Mouse (Mus musculus): ENCODE measurements at regions not wholly inside any gene's neighbourhood (a gene's known extent, or its start where the extent isn't known, plus 50 kb on each side); places are given as distances from the start of the nearest gene placed in this dataset.

DNA sequence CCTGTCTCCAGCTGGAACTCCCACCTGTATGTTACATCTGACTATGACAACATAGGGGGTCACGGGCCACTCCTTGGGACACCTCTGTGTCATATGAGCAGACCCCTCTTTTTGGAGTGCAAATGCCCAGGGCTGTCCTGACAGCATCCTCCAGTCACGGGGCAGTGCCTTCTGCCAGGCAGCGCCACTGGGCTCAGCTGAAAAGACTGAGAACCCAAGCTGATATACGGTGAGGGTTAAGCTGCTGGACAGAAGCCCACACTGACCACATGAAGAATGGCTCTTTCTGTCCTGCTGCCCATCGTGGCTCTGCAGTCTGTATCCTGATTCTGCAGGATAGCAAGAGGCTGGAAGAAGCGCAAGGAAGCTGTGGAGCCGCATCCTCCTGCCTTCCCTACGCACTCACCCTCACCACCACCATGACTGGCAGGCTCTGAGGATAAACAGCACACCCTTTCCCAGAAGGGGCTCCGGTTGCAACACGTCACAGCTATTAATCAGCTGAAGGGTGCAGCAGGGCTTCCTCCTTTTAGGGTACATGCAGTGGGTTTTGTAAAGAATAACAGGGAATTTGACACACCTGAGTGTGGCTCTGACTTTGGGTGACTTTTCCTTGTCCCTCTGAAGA is 93.9 kb upstream of the Arntl start:
- in situ Hi-C loops (cut with MboI, MseI) = no loop called here

DNA sequence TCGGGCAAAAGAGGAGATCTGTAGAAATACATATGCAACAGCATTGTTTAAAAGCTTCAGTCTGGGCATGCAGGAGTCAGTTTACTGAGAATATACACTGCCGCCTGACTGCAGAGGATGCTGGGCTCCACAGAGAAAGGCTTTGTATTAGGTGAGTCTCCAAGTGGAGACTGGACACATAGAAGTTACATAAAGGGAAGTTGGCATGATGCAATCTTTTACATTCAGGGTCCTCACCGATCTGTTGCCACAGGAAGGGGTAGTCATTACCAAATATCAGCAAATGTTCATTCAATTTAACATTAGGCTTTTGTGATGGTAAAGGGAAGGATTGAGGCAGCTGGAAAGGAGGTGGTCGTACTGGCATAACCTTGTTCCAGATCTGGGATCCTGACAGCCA is 89.7 kb upstream of the Arntl start:
- in situ Hi-C loops (cut with MboI, MseI) = loop anchor here (5.0 kb wide), 1 partner anchor 95 kb away; no protein-coding TSS in a partner anchor

DNA sequence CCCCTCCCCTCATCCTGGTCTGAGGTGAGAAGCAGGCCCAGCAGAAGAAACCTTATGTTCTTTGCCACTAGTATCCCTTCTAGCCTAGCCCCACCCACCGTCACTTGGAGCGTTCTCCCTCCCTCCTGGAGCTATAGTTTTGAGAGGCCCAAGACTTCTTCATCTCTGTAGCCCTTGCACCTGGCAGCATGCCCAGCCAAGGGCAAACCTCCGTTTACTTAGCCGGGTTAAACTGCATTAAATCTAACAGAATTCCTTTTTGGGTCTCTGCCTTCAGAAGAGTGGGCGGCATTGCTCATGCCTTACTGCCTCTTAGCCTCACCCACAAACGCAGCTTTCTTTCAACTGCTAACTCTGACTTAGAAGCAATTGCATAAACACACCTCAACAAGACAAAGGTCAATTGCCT is 85.3 kb upstream of the Arntl start:
- in situ Hi-C loops (cut with MboI, MseI) = no loop called here

DNA sequence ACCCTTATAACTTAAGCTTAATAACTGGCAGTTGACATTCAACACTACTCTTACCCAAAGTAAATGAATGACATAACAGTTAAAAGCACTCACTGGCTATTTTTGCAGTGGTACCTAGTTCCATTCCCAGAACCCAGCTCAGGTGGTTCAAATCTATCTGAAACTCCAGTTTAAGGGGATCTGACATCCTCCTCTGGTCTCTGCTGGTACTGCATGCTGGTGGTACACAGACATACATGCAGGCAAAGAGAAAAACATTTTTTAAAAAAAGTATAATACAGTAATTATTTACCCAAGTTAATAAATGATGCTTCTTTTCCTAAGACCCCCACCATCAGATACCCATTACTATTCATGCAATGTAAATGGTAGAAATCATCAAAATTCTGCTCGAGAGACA is 81.3 kb upstream of the Arntl start:
- in situ Hi-C loops (cut with MboI, MseI) = loop anchor here (5.0 kb wide), 1 partner anchor 204 kb away; no protein-coding TSS in a partner anchor

DNA sequence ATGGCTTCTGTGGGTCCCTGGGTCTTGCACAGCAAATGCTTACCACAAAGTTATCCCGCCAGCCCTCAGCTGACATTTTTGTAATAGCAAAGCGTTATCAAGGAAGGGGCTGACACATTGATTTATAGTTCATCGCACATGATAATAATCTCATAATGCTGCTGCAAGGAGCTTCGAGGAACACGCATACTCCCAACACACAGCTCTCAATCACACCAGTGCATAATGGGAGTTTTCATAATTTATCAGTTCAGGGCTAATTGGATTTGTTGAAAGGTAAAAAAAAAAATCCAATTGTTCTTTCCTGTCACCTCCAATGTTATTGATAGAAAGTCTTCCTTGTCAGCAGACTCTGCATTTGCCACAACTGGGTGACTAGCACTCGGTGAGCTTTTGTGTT is 76.7 kb upstream of the Arntl start:
- in situ Hi-C loops (cut with MboI, MseI) = no loop called here

DNA sequence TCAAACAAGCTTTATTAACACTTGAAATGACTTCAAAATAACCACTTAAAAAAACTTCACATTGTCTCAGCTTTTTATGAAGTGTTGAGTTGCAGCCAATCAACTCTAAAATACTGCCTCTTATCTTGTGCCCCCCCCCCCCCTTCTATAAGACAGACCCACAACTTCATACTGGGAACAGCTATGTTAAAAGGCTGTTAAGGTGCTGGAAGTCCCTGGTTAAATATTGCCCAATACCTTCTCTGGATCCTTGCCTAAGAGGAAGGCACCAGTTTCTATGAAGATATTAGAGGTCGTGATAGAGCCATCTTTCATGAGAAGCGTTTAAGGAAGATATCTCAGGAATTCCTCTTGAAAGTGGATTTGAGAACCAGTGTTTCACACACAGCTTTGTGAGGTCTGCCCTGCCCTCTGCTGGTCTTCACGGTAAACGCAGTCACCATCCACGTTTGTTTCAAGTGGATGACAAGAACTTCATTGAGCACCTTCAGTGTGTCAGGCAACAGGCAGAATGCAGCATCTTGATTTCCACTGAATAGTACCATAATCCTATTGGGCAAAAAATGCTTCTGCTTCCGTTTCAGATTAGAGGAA is 75.2 kb upstream of the Arntl start:
- in situ Hi-C loops (cut with MboI, MseI) = no loop called here

DNA sequence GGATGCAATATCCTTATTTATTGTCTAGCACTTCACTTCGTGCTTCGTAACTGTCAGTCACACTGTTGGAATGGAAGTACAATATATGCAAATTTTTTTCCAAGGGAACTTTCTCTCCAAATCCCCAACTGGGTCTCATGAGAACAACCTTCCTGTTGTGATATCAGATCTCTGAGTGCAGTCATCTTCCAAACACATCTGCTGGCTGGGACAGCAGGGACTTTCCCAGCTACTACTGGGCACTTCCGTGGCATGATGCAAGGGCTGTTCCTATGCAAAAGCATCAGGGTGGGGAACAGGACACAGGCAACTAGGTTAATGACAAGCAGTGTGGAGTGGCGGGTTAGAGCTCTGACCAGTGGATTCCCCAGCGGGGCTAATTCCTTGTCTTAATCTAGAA is 73.4 kb upstream of the Arntl start:
- in situ Hi-C loops (cut with MboI, MseI) = no loop called here

DNA sequence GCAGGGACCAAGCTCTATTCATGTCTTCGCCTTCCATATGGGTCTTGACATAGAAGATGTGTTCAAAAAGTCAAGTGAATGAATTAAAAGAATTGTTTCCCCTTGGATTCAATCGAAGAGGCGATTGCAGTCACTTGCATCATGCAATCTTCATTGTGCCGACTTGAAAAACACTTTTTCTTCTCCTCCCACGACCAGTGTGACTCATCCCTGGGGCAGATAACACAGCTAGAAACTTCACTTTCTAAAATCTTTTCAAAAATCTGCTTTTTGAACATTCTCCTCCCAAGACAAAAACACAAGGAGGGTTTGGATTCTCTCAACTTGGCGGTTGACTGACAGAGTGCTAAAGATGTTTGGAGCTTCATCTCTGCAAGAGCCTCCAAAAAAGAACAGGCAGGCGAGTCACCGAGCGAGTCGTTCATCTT is 67.2 kb upstream of the Arntl start:
- in situ Hi-C loops (cut with MboI, MseI) = loop anchor here (5.0 kb wide), 1 partner anchor 112 kb away; no protein-coding TSS in a partner anchor

DNA sequence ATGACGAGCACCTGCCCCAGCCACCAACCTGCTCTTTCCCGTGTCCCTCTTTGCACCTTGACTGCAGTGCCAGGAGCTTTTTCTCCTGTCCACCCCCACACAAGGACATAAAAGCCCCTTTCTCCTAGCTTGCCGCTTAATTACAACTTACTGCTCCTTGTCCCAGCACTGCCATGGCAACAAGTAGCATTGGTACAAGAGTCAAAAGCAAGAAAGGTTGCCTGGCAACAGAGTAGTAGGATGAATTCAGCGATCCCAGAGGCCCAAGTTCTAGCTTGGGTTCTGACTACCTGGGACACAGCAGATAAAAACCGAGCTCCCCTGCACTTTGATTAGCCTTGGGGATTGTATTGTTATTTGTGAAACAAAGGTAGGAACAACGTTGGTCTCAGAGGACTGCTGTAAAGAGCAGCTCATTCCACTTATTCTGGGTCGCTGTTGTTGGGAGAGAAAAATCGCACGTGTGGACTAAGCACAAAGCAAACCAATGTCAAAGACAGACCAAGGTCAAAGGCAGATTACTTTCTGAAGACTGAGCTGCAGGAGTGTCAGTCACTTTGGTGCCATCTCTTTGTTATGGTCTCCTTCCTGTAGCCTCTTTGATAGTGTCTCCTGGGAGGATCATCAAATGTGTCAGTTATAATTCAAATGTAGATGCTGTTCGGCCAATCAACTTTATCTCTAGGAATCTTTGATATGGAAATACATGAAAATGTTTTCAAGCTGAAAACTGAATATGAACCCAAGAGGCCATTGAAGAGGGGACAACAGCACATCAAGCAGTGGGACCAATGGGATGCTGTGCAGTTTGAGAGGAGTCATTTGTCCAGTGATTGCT is 65.2 kb upstream of the Arntl start:
- in situ Hi-C loops (cut with MboI, MseI) = loop anchor here (5.0 kb wide), 1 partner anchor 110 kb away; no protein-coding TSS in a partner anchor

DNA sequence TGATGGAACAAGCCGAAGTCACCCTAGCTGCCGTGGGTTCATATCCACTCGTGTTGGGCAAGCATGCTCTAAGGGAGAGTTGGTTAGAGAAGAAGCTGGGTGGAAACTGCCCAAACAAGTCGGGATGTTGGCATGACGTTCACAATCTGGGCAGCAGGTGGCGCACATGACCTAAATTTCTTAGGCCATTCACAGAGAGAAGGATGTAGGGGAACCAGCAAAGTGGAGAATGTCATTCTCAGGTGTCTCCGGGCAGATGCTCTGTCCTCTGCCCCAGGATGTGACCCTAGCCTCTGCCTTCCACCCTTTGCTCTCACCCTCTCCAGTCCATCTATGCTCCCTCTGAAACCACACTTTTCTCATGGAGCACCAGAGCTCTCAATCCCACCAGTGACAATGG is 63.7 kb upstream of the Arntl start:
- in situ Hi-C loops (cut with MboI, MseI) = loop anchor here (5.0 kb wide), 1 partner anchor 109 kb away; no protein-coding TSS in a partner anchor

DNA sequence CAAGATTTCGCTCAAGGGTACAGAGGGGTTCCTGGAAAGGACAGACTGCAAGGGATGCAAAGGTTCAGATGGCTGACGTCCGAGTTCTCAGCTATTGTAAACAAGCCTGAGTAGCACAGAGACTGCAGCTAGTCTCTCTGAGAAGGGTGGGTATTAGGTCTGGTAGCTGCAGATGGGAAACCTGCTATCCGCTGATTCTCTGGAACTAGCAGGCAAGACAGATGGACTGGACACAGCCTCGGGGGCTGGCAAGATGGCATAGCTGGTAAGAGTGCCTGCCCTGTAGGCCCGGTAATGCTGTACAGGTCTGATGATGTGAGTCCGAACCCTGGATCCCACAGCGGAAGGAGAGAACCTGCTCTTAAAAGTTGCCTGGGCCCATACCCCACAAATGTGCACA is 62.2 kb upstream of the Arntl start:
- in situ Hi-C loops (cut with MboI, MseI) = no loop called here

DNA sequence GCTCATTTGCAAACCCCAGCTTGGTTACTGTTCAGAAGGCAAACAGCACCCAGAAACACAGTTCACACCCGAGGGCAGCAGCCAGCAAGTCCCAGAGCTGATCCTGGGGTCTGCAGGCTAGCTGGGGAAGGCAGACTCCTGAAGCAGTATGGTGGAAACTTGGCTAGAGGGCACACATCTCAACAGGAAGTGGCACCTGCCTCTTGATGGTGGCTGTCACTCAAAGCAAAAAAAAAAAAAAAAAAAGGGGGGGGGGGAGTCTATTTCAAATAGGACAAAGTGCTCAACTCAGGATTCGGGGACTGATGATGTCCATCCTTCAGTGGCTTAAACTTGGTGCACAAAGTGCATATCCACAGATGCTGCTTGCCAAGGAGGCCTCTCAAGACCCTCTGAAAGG is 61.2 kb upstream of the Arntl start:
- in situ Hi-C loops (cut with MboI, MseI) = no loop called here

DNA sequence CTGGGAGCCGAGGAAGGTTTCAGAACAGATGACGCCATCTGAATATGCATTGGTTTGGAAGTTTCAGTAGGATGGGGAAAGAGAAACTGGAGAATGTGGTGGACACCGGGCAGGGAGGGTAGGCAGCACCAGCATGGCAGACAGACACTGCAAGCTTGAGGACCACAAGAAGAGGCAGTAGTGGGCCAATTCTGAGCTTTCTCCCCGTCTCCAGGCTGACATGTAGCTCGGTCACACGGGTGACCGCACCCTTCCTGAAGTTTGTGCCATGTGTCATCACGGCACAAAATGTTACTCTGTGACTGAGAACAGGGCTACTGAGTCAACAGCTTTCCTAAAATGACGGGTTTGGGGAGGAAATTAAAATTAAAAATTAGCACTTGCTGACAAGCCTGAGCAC is 60.7 kb upstream of the Arntl start:
- in situ Hi-C loops (cut with MboI, MseI) = no loop called here

DNA sequence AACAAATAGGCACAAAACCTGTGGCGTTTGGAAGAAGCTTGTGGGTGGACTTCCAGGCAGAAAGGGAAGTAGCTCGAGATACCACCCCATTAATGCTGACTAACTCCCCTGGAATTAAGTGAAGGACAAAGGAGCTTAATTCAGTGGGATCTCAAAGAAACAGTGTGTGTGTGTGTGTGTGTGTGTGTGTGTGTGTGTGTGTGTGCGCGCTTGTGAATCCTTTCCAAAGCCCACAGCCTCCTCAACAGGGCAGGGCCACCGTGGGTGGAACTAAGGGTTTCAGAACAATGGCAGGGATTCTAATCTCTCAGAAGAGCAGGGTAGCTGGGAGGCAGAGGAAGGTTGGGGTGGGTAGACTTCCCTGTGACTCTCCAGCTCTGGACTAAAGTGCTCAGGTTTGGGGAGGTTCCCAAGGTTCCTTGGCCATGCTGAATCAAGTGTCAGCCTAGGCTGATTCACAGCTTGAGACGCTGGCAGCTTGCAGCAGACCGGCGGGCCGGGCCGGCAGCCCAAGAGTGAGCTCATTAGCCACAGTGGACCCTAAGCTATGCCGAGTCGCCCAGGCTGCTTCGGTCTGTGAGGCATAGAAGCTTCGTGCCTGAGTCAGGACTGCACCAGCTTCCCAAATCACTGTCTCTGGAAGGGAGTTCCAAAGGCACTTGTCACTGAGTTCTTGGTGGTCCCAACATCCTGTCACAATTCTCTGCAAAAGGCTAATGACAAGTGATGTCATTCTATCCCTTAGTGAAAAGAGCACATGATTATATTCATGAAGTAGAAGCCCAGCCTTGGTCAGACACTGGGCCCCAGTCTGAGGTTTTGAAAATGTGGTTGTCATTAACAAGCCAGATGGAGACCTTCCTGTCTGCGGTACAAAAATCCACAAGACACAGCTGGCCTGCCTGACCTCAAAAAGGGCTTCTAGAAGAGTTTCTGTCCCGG is 59.6 kb upstream of the Arntl start:
- in situ Hi-C loops (cut with MboI, MseI) = no loop called here

DNA sequence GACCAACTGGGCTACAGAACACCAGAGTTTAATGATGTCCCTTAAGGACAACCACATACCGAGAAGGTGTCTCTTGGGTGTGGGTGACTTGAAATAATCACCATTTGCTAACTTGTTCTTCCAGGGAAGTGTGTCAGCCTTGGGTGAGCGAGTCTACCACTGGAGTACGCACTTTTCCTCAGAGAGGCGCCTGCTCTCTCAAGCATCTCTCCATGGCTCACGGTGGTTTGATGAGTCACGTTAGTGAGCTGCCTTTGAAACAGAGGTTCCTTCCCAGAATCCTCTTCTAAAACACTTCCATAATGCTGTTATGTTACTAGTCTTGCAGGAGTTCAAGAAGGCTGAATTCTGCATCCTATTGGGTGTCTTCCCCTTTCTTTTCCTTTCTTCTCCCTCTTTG is 58.6 kb upstream of the Arntl start:
- in situ Hi-C loops (cut with MboI, MseI) = no loop called here

DNA sequence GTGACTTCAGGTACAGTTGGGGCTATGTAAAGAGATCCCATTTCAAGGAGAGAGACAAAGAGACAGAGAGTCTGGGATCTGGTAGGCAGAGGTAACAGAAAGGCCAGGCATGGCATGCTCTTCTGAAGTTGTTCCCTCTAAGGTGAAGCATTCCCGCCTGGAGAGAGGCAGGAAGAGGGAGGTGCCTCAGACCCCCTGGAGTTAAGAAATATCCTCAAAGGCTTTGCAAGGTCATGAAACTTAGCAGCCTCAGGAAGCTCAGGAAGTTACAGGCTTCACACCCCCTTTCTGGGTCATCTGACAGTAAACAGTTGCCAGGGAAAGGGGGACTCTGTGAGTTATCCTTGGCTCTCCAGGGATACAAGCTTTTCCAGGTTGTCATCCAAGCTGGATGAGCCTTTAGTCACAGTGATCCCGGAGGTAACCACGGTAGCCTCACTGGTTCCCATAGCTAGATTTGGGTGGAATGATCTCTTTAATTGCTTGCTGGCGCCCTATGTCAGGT is 57.2 kb upstream of the Arntl start:
- in situ Hi-C loops (cut with MboI, MseI) = no loop called here

DNA sequence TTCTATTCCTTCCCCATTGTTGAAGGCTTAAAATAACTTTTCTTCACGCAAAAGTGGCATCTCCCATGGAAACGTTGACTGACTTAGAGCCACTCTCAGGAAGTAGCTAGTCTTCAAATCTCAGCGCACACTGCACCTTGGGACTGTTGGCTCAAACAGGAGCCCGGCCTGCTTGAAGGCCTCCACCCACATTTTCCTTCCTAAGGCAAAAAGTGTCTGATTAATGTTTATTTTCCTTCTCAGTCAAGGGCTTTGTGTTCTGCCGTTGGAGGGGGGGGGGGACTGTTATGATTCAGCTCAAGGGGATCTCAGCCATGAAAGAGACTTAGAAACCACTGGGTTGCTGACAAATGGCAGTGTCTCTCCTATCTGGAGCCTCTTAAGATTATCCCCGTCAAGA is 56.5 kb upstream of the Arntl start:
- in situ Hi-C loops (cut with MboI, MseI) = no loop called here

DNA sequence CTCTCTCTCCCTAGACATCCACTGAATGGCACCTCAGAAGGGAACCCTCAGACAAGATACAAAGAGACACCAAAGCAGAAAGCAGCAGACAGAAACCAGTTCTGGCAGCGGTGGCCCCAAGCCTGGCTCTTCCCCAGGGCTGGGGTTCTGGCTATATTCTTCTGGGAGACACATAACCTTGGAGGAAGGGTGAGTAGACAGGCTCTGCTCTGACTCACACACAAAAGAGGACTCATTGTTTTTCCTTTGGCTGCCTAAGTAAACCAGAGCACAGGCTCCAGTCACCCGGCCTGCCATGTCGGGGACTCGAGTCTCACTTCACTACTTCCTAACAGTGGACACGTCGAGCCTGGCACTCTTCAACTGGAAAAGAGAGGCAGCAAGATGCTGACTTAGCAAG is 55.8 kb upstream of the Arntl start:
- in situ Hi-C loops (cut with MboI, MseI) = no loop called here

DNA sequence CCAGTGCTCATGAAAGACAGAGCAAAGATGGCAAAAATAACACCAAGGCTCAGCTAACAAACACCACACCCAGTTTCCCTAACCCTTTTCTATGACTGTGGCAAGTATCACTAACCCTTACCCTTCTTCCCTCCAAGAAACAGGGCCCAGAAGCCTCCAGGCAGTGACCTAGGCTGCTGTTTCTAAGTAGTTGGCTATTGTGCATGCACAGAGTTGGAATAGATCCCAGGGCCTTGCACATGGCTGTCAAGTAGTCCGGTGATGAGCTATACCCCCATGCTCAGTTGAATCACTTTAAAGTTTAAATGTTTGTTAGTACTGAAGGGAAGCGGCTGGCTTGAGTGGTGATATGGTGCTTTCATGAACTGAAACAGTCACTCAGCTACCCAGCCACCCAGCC is 53.9 kb upstream of the Arntl start:
- in situ Hi-C loops (cut with MboI, MseI) = no loop called here

DNA sequence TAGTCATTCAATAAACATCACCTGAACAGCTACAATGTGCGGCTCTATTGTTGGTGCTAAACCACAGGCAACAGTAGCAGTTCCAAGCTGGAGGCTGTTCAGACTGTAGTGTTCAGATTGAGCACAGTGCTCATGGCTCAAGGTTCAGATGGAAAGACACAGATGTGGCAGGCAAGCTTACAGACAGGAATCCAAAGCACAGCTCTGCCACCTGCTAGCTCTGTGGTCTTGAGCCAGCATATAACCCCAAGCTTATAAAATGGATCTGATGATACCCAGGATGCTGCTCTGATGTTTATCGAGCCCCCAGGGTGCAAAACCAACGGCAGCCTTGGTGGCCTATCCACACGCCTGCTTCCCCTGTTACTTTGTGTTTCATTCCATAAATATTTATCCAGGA is 53.2 kb upstream of the Arntl start:
- in situ Hi-C loops (cut with MboI, MseI) = no loop called here

DNA sequence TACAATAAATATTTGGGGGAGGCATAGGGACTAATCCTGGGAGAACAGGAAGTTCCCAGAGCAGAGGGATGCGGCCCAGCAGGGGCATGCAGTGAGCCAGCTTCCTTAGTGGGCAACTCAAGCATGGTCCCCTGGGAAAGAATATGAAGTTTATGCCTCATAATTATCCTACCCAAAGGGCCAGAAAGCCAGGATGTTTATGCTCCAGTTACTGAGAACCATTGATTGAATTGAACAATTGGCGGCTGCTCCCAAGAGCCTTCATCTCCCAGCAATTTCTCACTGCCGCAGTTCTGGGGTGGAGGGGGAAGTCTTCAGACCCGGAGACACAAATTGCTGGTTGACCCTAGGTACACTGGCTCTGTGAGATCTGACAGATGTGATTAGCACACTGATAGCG is 50.9 kb upstream of the Arntl start:
- in situ Hi-C loops (cut with MboI, MseI) = no loop called here

Data from T-helper 2 cell (primary cell).